Mouse (Mus musculus): ENCODE results near the gene Vwa7. TPM values are rescaled to one million over a fixed set of nuclear protein-coding genes. Genes with fewer than 3 reads are reported as not detected.
"Not testable (repeated sequence)": the region's sequence is repeated elsewhere in the genome, so short reads cannot be mapped to it uniquely, and the experiment has no call there.

Vwa7 gene
- polyA plus RNA-seq (2012; fragmentation: generic; extraction: Trizol) = 0.07 TPM
- long read RNA-seq, experiment 1 = 0 reads
- long read RNA-seq, experiment 2 = 0 reads

GRCm38 (mm10) chr17:35016376-35016775, at the start of gene Vwa7:
Gene Vwa7, plus strand, starts transcription at chr17:35016579.
- H3K79me2 ChIP-seq (ENCODE audit: control insufficient read depth, insufficient read depth) = no peaks in the 10 kb centered on the region
- no peak within 1 kb of the TSS for H3K4me3 ChIP-seq (ENCODE audit: insufficient read depth, poor library complexity, severe bottlenecking)
- H3K79me3 ChIP-seq (ENCODE audit: low read depth) = no peaks in the 10 kb centered on the region
- peaks cover 43% of the 10 kb centered on the region for H3K36me3 ChIP-seq (ENCODE audit: control insufficient read depth, insufficient read depth)
- H3ac ChIP-seq (ENCODE audit: control insufficient read depth, insufficient read length, low read depth) = peak within 1 kb of the TSS; percentile 11
- H3K27me3 ChIP-seq (ENCODE audit: control insufficient read depth, insufficient read depth, insufficient read length) = no peaks in the 10 kb centered on the region
- TF ChIP-seq USF1 (IDR thresholded peaks at IDR 0.05; ENCODE audit: low read depth) (no peak), FOSL1 (IDR thresholded peaks at IDR 0.05; ENCODE audit: insufficient read depth, low read length, poor library complexity, severe bottlenecking) (no peak), MYOG (IDR thresholded peaks at IDR 0.05; ENCODE audit: control insufficient read depth, extremely low read depth, insufficient read length) (no peak), MYOD1 (IDR thresholded peaks at IDR 0.05; ENCODE audit: control insufficient read depth, insufficient read length, low read depth) (no peak), CEBPB (IDR thresholded peaks at IDR 0.05; ENCODE audit: low read depth) (no peak), MAX (IDR thresholded peaks at IDR 0.05) (no peak), CTCF (IDR thresholded peaks at IDR 0.05; ENCODE audit: control insufficient read depth, insufficient read depth, insufficient read length) (no peak)

- not testable (repeated sequence) for H3K27me3 ChIP-seq (ENCODE audit: control insufficient read depth, insufficient read depth, insufficient read length); H3K79me2 ChIP-seq (ENCODE audit: control insufficient read depth, insufficient read depth); H3K79me3 ChIP-seq (ENCODE audit: low read depth); H3ac ChIP-seq (ENCODE audit: control insufficient read depth, insufficient read length, low read depth); H3K4me3 ChIP-seq (ENCODE audit: insufficient read depth, poor library complexity, severe bottlenecking); H3K36me3 ChIP-seq (ENCODE audit: control insufficient read depth, insufficient read depth)
These were observed 46.6 kb upstream of the Vwa7 start, which contains the start of gene Gm20481 for GRCm38 (mm10) chr17:34969822-34970221. Gene Gm20481, plus strand, starts transcription at chr17:34969912.

- not testable (repeated sequence) for H3K4me3 ChIP-seq (ENCODE audit: insufficient read depth, poor library complexity, severe bottlenecking); H3K79me2 ChIP-seq (ENCODE audit: control insufficient read depth, insufficient read depth); H3K79me3 ChIP-seq (ENCODE audit: low read depth); H3ac ChIP-seq (ENCODE audit: control insufficient read depth, insufficient read length, low read depth); H3K27me3 ChIP-seq (ENCODE audit: control insufficient read depth, insufficient read depth, insufficient read length); H3K36me3 ChIP-seq (ENCODE audit: control insufficient read depth, insufficient read depth)
These were observed 45.5 kb upstream of the Vwa7 start for GRCm38 (mm10) chr17:34970850-34971249.

GRCm38 (mm10) chr17:34971694-34972068, 44.7 kb upstream of the Vwa7 start:
- H3K27me3 ChIP-seq (ENCODE audit: control insufficient read depth, insufficient read depth, insufficient read length); H3ac ChIP-seq (ENCODE audit: control insufficient read depth, insufficient read length, low read depth); H3K79me2 ChIP-seq (ENCODE audit: control insufficient read depth, insufficient read depth); H3K36me3 ChIP-seq (ENCODE audit: control insufficient read depth, insufficient read depth); H3K4me3 ChIP-seq (ENCODE audit: insufficient read depth, poor library complexity, severe bottlenecking); H3K79me3 ChIP-seq (ENCODE audit: low read depth): not testable (repeated sequence)

GRCm38 (mm10) chr17:34972069-34972749, 44.2 kb upstream of the Vwa7 start, which contains the start of the genes Hspa1a and Hspa1l:
Gene Hspa1a, minus strand, starts transcription at chr17:34972156.
Gene Hspa1l, plus strand, starts transcription at chr17:34972703.
- H3K79me2 ChIP-seq (ENCODE audit: control insufficient read depth, insufficient read depth) = not testable (repeated sequence)

GRCm38 (mm10) chr17:34975581-34976492, 40.5 kb upstream of the Vwa7 start:
- Histone ChIP-seq H3K79me3 (ENCODE audit: low read depth) (peaks cover 7% of the 10 kb centered on the region), H3K79me2 (ENCODE audit: control insufficient read depth, insufficient read depth) (peaks cover 12% of the 10 kb centered on the region), H3K27me3 (ENCODE audit: control insufficient read depth, insufficient read depth, insufficient read length) (no peaks in the 10 kb centered on the region), H3ac (ENCODE audit: control insufficient read depth, insufficient read length, low read depth) (no peak overlapping the region), H3K4me3 (ENCODE audit: insufficient read depth, poor library complexity, severe bottlenecking) (no peak overlapping the region), H3K36me3 (ENCODE audit: control insufficient read depth, insufficient read depth) (no peaks in the 10 kb centered on the region)
- TF ChIP-seq CEBPB (IDR thresholded peaks at IDR 0.05; ENCODE audit: low read depth) (no peak), MYOG (IDR thresholded peaks at IDR 0.05; ENCODE audit: control insufficient read depth, extremely low read depth, insufficient read length) (no peak), MYOD1 (IDR thresholded peaks at IDR 0.05; ENCODE audit: control insufficient read depth, insufficient read length, low read depth) (no peak), FOSL1 (IDR thresholded peaks at IDR 0.05; ENCODE audit: insufficient read depth, low read length, poor library complexity, severe bottlenecking) (no peak), MAX (IDR thresholded peaks at IDR 0.05) (no peak), USF1 (IDR thresholded peaks at IDR 0.05; ENCODE audit: low read depth) (no peak), CTCF (IDR thresholded peaks at IDR 0.05; ENCODE audit: control insufficient read depth, insufficient read depth, insufficient read length) (no peak)

More at GRCm38 (mm10) chr17:34972069-34972749, 44.2 kb upstream of the Vwa7 start, which contains the start of the genes Hspa1a and Hspa1l:
- not testable (repeated sequence) for H3K4me3 ChIP-seq (ENCODE audit: insufficient read depth, poor library complexity, severe bottlenecking); H3K36me3 ChIP-seq (ENCODE audit: control insufficient read depth, insufficient read depth); H3K27me3 ChIP-seq (ENCODE audit: control insufficient read depth, insufficient read depth, insufficient read length); H3K79me3 ChIP-seq (ENCODE audit: low read depth); H3ac ChIP-seq (ENCODE audit: control insufficient read depth, insufficient read length, low read depth)

Data from C2C12 (cell line).